Mouse (Mus musculus) liver, embryonic 14.5 days (tissue): Measurements from ENCODE around the gene Nckipsd.

ENCODE experiments used
- CTCF ChIP-seq: IDR thresholded peaks from 2 replicates; pipeline ENCODE4 v1.5.1; 2016; ENCODE audit warnings: antibody characterized with exemption, low read depth, control low read depth
- EP300 ChIP-seq: IDR thresholded peaks from 2 replicates; pipeline ENCODE4 v1.6.1; 2016; ENCODE audit warnings: antibody characterized with exemption, low read depth

DNA sequence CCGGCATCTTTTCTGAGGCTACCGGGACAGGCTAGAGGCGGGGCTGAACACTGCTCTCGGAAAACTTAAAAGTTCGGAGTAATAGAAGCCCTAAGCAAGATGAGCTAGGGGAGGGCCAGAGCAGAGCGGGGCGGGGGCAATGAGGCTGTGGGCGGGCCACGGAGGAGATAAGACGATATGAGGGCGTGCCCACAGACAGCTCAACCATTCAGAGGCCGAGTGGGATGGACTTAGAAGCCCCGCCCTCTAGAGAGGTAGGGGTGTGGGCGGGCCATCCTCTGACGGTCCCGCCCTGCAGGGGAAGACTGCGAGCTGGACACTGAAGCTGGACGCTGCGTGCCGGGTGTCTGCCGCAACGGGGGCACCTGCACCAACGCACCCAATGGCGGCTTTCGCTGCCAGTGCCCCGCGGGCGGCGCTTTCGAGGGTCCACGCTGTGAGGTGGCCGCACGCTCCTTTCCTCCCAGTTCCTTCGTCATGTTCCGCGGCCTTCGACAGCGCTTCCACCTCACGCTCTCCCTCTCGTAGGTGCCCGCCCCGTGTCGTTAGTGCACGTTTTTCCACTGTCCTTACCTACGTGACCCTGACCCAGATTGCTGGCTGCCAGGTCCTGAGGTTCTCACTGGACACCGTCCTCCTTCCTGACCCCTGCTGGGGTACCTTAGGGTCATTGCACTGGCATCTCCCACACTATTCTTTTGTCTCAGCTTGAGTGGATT is 24.4 kb downstream of the Nckipsd start:
- no peak for TF ChIP-seq CTCF
- TF ChIP-seq EP300, result no peak
